Mouse (Mus musculus): ENCODE results near the gene Zfp229.

DNA sequence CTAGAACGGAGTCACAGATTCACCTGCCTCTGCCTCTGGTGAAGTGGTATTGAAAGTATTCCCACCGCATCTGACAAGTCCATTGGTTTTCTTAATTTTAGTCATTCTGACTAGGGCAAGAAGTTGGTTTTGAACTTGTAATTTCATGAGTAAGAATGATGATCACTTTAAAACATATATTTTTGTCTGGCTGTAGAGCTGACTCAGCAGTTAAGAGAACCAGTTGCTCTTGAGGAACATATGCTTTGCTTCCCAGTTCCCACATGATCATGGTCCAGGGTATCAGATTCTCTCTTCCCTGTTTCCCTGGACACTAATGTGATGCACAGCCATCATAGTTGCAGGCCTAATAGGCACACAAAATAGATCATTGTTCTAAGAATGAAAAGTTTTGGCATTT lies 39.7 kb downstream of the Zfp229 start:
- TF ChIP-seq CTCF (IDR thresholded peaks at IDR 0.05; ENCODE audit: low read depth, low read length) (no peak), POLR2A (IDR thresholded peaks at IDR 0.05; ENCODE audit: borderline replicate concordance, low read depth, low read length) (no peak)
